Mouse (Mus musculus): Measurements from ENCODE around the gene Dab2ip. TPM values are rescaled to one million over a fixed set of nuclear protein-coding genes. Genes with fewer than 3 reads are reported as not detected.

Gene Dab2ip
- total and polyA plus RNA-seq, 2 experiments from 2014 or later, result 23.9 to 57.7 TPM

- Histone ChIP-seq H3K4me2 (ENCODE audit: low read depth, low read length) (no peak overlapping the region), H3K4me3 (ENCODE audit: low read depth, low read length) (no peak overlapping the region), H3K36me3 (replicated peaks; ENCODE audit: control insufficient read depth, insufficient read depth, low read length) (peaks cover 14% of the 10 kb centered on the region), H3K9me3 (replicated peaks; ENCODE audit: control insufficient read depth, low read length) (no peaks in the 10 kb centered on the region), H3K27me3 (ENCODE audit: control insufficient read depth, insufficient read depth, low read length) (no peaks in the 10 kb centered on the region), H3K4me1 (ENCODE audit: control insufficient read depth, insufficient read depth) (peaks cover 19% of the 10 kb centered on the region), H3K27ac (ENCODE audit: low read depth) (no peak overlapping the region), H3K9ac (replicated peaks; ENCODE audit: low read depth, low read length) (no peak overlapping the region)
- DNase-seq (ENCODE audit: low spot score), result no peak
- 79% methylated on average over 2 of the region's 2 CpGs for WGBS
- TF ChIP-seq EP300 (IDR thresholded peaks at IDR 0.05; ENCODE audit: low read depth) (no peak), CTCF (IDR thresholded peaks at IDR 0.05; ENCODE audit: low read depth) (no peak)
- ATAC-seq (ENCODE audit: insufficient read depth, low read depth), result no peak
Measured at GRCm38 (mm10) chr2:35639799-35640198, 81.7 kb downstream of the Dab2ip start.

GRCm38 (mm10) chr2:35640576-35640975 is 82.5 kb downstream of the Dab2ip start:
- ATAC-seq (ENCODE audit: insufficient read depth, low read depth) (no peak), DNase-seq (ENCODE audit: low spot score) (peak; percentile 43)
- H3K4me3 ChIP-seq (ENCODE audit: low read depth, low read length), result no peak overlapping the region
- no peak overlapping the region for H3K9ac ChIP-seq (replicated peaks; ENCODE audit: low read depth, low read length)
- H3K9me3 ChIP-seq (replicated peaks; ENCODE audit: control insufficient read depth, low read length), result no peaks in the 10 kb centered on the region
- peaks cover 17% of the 10 kb centered on the region for H3K36me3 ChIP-seq (replicated peaks; ENCODE audit: control insufficient read depth, insufficient read depth, low read length)
- H3K4me1 ChIP-seq (ENCODE audit: control insufficient read depth, insufficient read depth), result peaks cover 19% of the 10 kb centered on the region
- H3K27ac ChIP-seq (ENCODE audit: low read depth), result no peak overlapping the region
- WGBS, result 35% methylated on average over 13 of the region's 13 CpGs
- TF ChIP-seq EP300 (IDR thresholded peaks at IDR 0.05; ENCODE audit: low read depth) (no peak), CTCF (IDR thresholded peaks at IDR 0.05; ENCODE audit: low read depth) (no peak)
- no peaks in the 10 kb centered on the region for H3K27me3 ChIP-seq (ENCODE audit: control insufficient read depth, insufficient read depth, low read length)
- no peak overlapping the region for H3K4me2 ChIP-seq (ENCODE audit: low read depth, low read length)

GRCm38 (mm10) chr2:35642224-35642623 is 84.2 kb downstream of the Dab2ip start:
- Histone ChIP-seq H3K9ac (replicated peaks; ENCODE audit: low read depth, low read length) (no peak overlapping the region), H3K27ac (ENCODE audit: low read depth) (no peak overlapping the region), H3K36me3 (replicated peaks; ENCODE audit: control insufficient read depth, insufficient read depth, low read length) (peaks cover 21% of the 10 kb centered on the region), H3K27me3 (ENCODE audit: control insufficient read depth, insufficient read depth, low read length) (no peaks in the 10 kb centered on the region), H3K9me3 (replicated peaks; ENCODE audit: control insufficient read depth, low read length) (no peaks in the 10 kb centered on the region), H3K4me3 (ENCODE audit: low read depth, low read length) (no peak overlapping the region), H3K4me2 (ENCODE audit: low read depth, low read length) (no peak overlapping the region), H3K4me1 (ENCODE audit: control insufficient read depth, insufficient read depth) (peaks cover 25% of the 10 kb centered on the region)
- ATAC-seq (ENCODE audit: insufficient read depth, low read depth) (no peak), DNase-seq (ENCODE audit: low spot score) (no peak)
- 31% methylated on average over 7 of the region's 7 CpGs for WGBS
- TF ChIP-seq CTCF (IDR thresholded peaks at IDR 0.05; ENCODE audit: low read depth) (no peak), EP300 (IDR thresholded peaks at IDR 0.05; ENCODE audit: low read depth) (no peak)

- ATAC-seq (ENCODE audit: insufficient read depth, low read depth), result no peak
- Histone ChIP-seq H3K4me3 (ENCODE audit: low read depth, low read length) (no peak overlapping the region), H3K4me1 (ENCODE audit: control insufficient read depth, insufficient read depth) (peaks cover 11% of the 10 kb centered on the region)
Measured at GRCm38 (mm10) chr2:35646553-35646952, 88.5 kb downstream of the Dab2ip start.

GRCm38 (mm10) chr2:35649708-35650107 is 91.6 kb downstream of the Dab2ip start:
- H3K4me1 ChIP-seq (ENCODE audit: control insufficient read depth, insufficient read depth), result 0 out of 2 replicates have a peak, but pooled peaks cover 6% of the 10 kb centered on the region
- no peak overlapping the region for H3K27ac ChIP-seq (ENCODE audit: low read depth)

More at GRCm38 (mm10) chr2:35646553-35646952, 88.5 kb downstream of the Dab2ip start:
- Histone ChIP-seq H3K9me3 (replicated peaks; ENCODE audit: control insufficient read depth, low read length) (no peaks in the 10 kb centered on the region), H3K9ac (replicated peaks; ENCODE audit: low read depth, low read length) (no peak overlapping the region), H3K27ac (ENCODE audit: low read depth) (no peak overlapping the region), H3K36me3 (replicated peaks; ENCODE audit: control insufficient read depth, insufficient read depth, low read length) (peaks cover 21% of the 10 kb centered on the region), H3K27me3 (ENCODE audit: control insufficient read depth, insufficient read depth, low read length) (no peaks in the 10 kb centered on the region), H3K4me2 (ENCODE audit: low read depth, low read length) (no peak overlapping the region)
- DNase-seq (ENCODE audit: low spot score), result no peak
- 66% methylated on average over 8 of the region's 8 CpGs for WGBS
- TF ChIP-seq EP300 (IDR thresholded peaks at IDR 0.05; ENCODE audit: low read depth) (no peak), CTCF (IDR thresholded peaks at IDR 0.05; ENCODE audit: low read depth) (no peak)

GRCm38 (mm10) chr2:35651297-35651731 is 93.2 kb downstream of the Dab2ip start:
- 0 out of 2 replicates have a peak, but pooled peaks cover 5% of the 10 kb centered on the region for H3K4me1 ChIP-seq (ENCODE audit: control insufficient read depth, insufficient read depth)
- H3K27me3 ChIP-seq (ENCODE audit: control insufficient read depth, insufficient read depth, low read length), result no peaks in the 10 kb centered on the region

More at GRCm38 (mm10) chr2:35649708-35650107, 91.6 kb downstream of the Dab2ip start:
- Histone ChIP-seq H3K9me3 (replicated peaks; ENCODE audit: control insufficient read depth, low read length) (no peaks in the 10 kb centered on the region), H3K27me3 (ENCODE audit: control insufficient read depth, insufficient read depth, low read length) (no peaks in the 10 kb centered on the region), H3K4me2 (ENCODE audit: low read depth, low read length) (no peak overlapping the region), H3K9ac (replicated peaks; ENCODE audit: low read depth, low read length) (no peak overlapping the region), H3K4me3 (ENCODE audit: low read depth, low read length) (no peak overlapping the region), H3K36me3 (replicated peaks; ENCODE audit: control insufficient read depth, insufficient read depth, low read length) (peaks cover 8% of the 10 kb centered on the region)
- DNase-seq (ENCODE audit: low spot score) (peak; percentile 58), ATAC-seq (ENCODE audit: insufficient read depth, low read depth) (peak; percentile 70; the same call in 1 of the 2 replicates)
- TF ChIP-seq CTCF (IDR thresholded peaks at IDR 0.05; ENCODE audit: low read depth), result peak; percentile 91
- no peak for TF ChIP-seq EP300 (IDR thresholded peaks at IDR 0.05; ENCODE audit: low read depth)
- WGBS, result 38% methylated on average over 4 of the region's 4 CpGs

More at GRCm38 (mm10) chr2:35651297-35651731, 93.2 kb downstream of the Dab2ip start:
- Histone ChIP-seq H3K36me3 (replicated peaks; ENCODE audit: control insufficient read depth, insufficient read depth, low read length) (0 out of 2 replicates have a peak, but pooled peaks cover under 1% of the 10 kb centered on the region), H3K27ac (ENCODE audit: low read depth) (no peak overlapping the region), H3K4me2 (ENCODE audit: low read depth, low read length) (no peak overlapping the region), H3K9me3 (replicated peaks; ENCODE audit: control insufficient read depth, low read length) (no peaks in the 10 kb centered on the region), H3K4me3 (ENCODE audit: low read depth, low read length) (no peak overlapping the region), H3K9ac (replicated peaks; ENCODE audit: low read depth, low read length) (no peak overlapping the region)
- DNase-seq (ENCODE audit: low spot score) (no peak), ATAC-seq (ENCODE audit: insufficient read depth, low read depth) (no peak)
- TF ChIP-seq EP300 (IDR thresholded peaks at IDR 0.05; ENCODE audit: low read depth) (no peak), CTCF (IDR thresholded peaks at IDR 0.05; ENCODE audit: low read depth) (peak; percentile 47)
- WGBS, result 63% methylated on average over 6 of the region's 6 CpGs
